Mouse (Mus musculus) heart, embryonic 15.5 days (tissue): ENCODE results near the gene Mcrs1. TPM values are rescaled to one million over a fixed set of nuclear protein-coding genes. Genes with fewer than 3 reads are reported as not detected.

Source experiments
- ATAC-seq: fragments of 200-750 bp; cut with Nextera tagmentation; replicated peaks from 2 replicates; pipeline ENCODE4 v1.8.0; 2017; ENCODE audit warnings: low read depth, moderate TSS enrichment; ENCODE audit not compliant: insufficient number of reproducible peaks, insufficient read depth, low FRiP score
- H3K27ac ChIP-seq: fragments of 300-500 bp; sonication (generic); 2 replicates; pipeline ENCODE4 v1.5.1; 2015; ENCODE audit warnings: mild to moderate bottlenecking, inconsistent platforms
- H3K27me3 ChIP-seq: fragments of 300-500 bp; sonication (generic); 2 replicates; pipeline ENCODE4 v1.6.1; 2015; ENCODE audit warnings: inconsistent platforms
- H3K36me3 ChIP-seq: fragments of 300-500 bp; sonication (generic); 2 replicates; pipeline ENCODE4 v1.6.1; 2015; ENCODE audit warnings: mild to moderate bottlenecking, inconsistent platforms
- H3K4me1 ChIP-seq: fragments of 300-500 bp; sonication (generic); replicated peaks from 2 replicates; pipeline ENCODE4 v1.6.1; 2015; ENCODE audit warnings: inconsistent platforms
- H3K4me2 ChIP-seq: fragments of 300-500 bp; sonication (generic); 2 replicates; pipeline ENCODE4 v1.6.1; 2015; ENCODE audit warnings: inconsistent platforms, mild to moderate bottlenecking, moderate library complexity
- H3K4me3 ChIP-seq: fragments of 300-500 bp; sonication (generic); 2 replicates; pipeline ENCODE4 v1.5.1; 2015; ENCODE audit warnings: mild to moderate bottlenecking, inconsistent platforms
- H3K9ac ChIP-seq: fragments of 300-500 bp; sonication (generic); 2 replicates; pipeline ENCODE4 v1.6.1; 2015; ENCODE audit warnings: mild to moderate bottlenecking, inconsistent platforms
- H3K9me3 ChIP-seq: fragments of 300-500 bp; sonication (generic); replicated peaks from 2 replicates; pipeline ENCODE4 v1.6.1; 2016; ENCODE audit warnings: inconsistent platforms
- WGBS: fragments of 180-500 bp; shearing (Covaris S2); methylation state at CpG from one replicate; pipeline ENCODE4 v1.1.7; 2015; ENCODE audit warnings: mixed read lengths; 5-methylcytosine and 5-hydroxymethylcytosine counted together
- polyA plus RNA-seq: library from polyadenylated mRNA; unstranded; fragments of >200 nt; fragmentation: Nextera tagmentation; extraction: Ambion mirVana; gene quantifications from 2 replicates; pipeline ENCODE4 v1.2.1, GENCODE M21; 2015

Gene Mcrs1
- polyA plus RNA-seq, 1 experiment from 2014 or later, result 134 TPM

- Histone ChIP-seq H3K27ac (no peak overlapping the region), H3K9ac (no peak overlapping the region), H3K36me3 (peaks cover 12% of the 10 kb centered on the region), H3K4me1 (no peaks in the 10 kb centered on the region), H3K4me3 (no peak overlapping the region), H3K27me3 (no peaks in the 10 kb centered on the region), H3K4me2 (no peak overlapping the region), H3K9me3 (no peaks in the 10 kb centered on the region)
- no peak for ATAC-seq
Observed at GRCm38 (mm10) chr15:99198761-99199160, 53.0 kb downstream of the Mcrs1 start.

- H3K4me1 ChIP-seq, result no peaks in the 10 kb centered on the region
- ATAC-seq, result no peak
- H3K9ac ChIP-seq, result no peak overlapping the region
- H3K36me3 ChIP-seq, result peaks cover 25% of the 10 kb centered on the region
- H3K4me3 ChIP-seq, result no peak overlapping the region
- H3K27ac ChIP-seq, result no peak overlapping the region
- 71% methylated on average over 6 of the region's 6 CpGs for WGBS
- H3K27me3 ChIP-seq, result no peaks in the 10 kb centered on the region
- H3K9me3 ChIP-seq, result no peaks in the 10 kb centered on the region
- no peak overlapping the region for H3K4me2 ChIP-seq
Observed at GRCm38 (mm10) chr15:99195043-99195442, 56.7 kb downstream of the Mcrs1 start.

- Histone ChIP-seq H3K4me2 (no peak overlapping the region), H3K27ac (no peak overlapping the region), H3K36me3 (peaks cover 28% of the 10 kb centered on the region), H3K9me3 (no peaks in the 10 kb centered on the region), H3K27me3 (no peaks in the 10 kb centered on the region), H3K4me3 (no peak overlapping the region), H3K9ac (no peak overlapping the region), H3K4me1 (no peaks in the 10 kb centered on the region)
- no peak for ATAC-seq
- WGBS, result 86% methylated on average over 10 of the region's 10 CpGs
Observed at GRCm38 (mm10) chr15:99194358-99194757, 57.4 kb downstream of the Mcrs1 start.

Other genes starting within 250 kb of the Mcrs1 start
- 117 and 139 TPM in 2 replicates for gene Tuba1c, start 222.1 kb downstream of the Mcrs1 start, polyA plus RNA-seq
- 1.1 and 12.9 TPM in 2 replicates for gene Prph, start 196.8 kb downstream of the Mcrs1 start, polyA plus RNA-seq
- gene Troap, start 177.4 kb downstream of the Mcrs1 start, polyA plus RNA-seq, result 26.8 and 27.9 TPM in 2 replicates
- 0.15 and 0.26 TPM in 2 replicates for gene C1ql4, start 164.1 kb downstream of the Mcrs1 start, polyA plus RNA-seq
- gene Dnajc22, start 158.8 kb downstream of the Mcrs1 start, polyA plus RNA-seq, result 0.55 and 1.0 TPM in 2 replicates
- gene Spats2, start 126.0 kb downstream of the Mcrs1 start, polyA plus RNA-seq, result 27.3 and 28.7 TPM in 2 replicates
- 0.44 and 1.1 TPM in 2 replicates for gene Kcnh3, start 27.1 kb downstream of the Mcrs1 start, polyA plus RNA-seq
- gene Prpf40b, start 43.1 kb upstream of the Mcrs1 start, polyA plus RNA-seq, result 37.2 and 42.1 TPM in 2 replicates
- gene Fam186b, start 43.9 kb upstream of the Mcrs1 start, polyA plus RNA-seq, result 0.09 and 0.47 TPM in 2 replicates
- gene Fmnl3, start 118.5 kb upstream of the Mcrs1 start, polyA plus RNA-seq, result 14.0 and 17.8 TPM in 2 replicates
- gene Tmbim6, start 140.9 kb upstream of the Mcrs1 start, polyA plus RNA-seq, result 221 and 295 TPM in 2 replicates
- gene Nckap5l, start 205.8 kb upstream of the Mcrs1 start, polyA plus RNA-seq, result 6.8 and 8.0 TPM in 2 replicates
- 10.8 and 11.7 TPM in 2 replicates for gene Bcdin3d, start 222.8 kb upstream of the Mcrs1 start, polyA plus RNA-seq